Mouse (Mus musculus): Measurements from ENCODE around the gene Rgmb. TPM values are rescaled to one million over a fixed set of nuclear protein-coding genes. Genes with fewer than 3 reads are reported as not detected.

Gene Rgmb
- polyA plus RNA-seq (2015; fragmentation: Nextera tagmentation; extraction: Ambion mirVana), result 20.0 and 20.2 TPM in 2 replicates

DNA sequence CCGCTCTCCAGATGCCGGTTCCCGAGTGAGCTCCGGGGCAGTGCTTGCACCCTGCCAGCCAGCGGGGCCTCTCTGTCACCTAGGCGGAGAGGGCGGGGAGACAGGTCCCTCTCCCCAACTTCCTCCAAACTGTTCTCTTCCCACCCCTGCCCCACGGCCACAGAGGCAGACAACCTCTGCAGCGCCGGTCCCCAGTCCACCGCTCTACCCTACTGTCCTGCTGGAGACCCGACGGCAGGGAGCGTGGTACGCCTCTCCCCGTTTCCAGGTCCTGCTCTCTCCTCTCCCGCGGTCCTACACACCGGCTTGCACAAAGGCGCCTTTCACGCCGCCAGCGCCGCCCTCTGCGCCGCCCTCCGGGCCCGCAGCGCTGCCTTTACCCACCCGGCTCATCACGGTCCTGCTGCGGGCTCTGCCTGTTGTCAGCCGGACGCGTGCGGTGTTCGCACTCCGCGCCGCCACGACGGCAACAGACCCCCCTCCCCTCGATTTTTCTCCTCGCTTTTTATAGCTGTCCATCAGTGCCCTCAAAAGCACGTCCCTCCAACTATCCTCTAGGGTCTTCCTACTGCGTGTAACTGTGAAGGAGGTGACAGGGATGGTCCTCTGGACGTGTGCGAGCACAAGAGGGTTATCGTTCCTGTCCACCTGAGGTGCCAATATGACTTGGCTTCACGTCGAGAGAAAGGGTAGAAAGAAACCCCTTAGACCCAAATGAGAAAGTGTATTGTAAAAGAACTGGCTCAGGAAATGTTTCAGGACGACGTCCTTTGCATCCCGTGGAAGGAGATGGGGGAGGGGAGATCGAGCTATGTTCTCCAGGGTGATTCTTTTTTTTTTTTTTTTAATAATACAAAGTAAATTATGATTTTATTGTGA is at the start of gene Rgmb:
Gene Rgmb, minus strand, starts transcription at position 274 of the 879 bp plus-strand sequence.
- peak; percentile 26 for ATAC-seq (ENCODE audit: low FRiP score, low read depth)
- peaks cover 25% of the 10 kb centered on the region for H3K4me1 ChIP-seq

DNA sequence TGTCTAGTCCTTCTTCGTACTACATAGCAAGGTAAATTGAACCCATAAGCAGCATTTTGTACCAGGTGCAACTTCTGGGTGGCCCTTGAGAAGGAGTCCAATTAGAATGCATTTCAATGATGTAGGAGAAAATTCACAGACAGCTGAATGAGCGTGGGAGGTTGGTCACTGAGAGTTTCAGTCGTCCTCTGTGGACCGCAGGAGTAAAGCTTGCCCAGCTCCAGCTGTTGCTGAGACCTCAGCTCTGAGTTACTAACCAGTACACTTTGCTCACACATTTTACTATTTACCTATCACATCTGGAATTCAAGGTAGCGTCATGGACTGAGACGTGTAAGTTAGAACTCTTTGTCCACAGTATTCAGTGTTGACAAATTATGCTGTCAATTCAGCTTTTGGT is 43.9 kb upstream of the Rgmb start:
- WGBS, result 51% methylated on average over 6 of the region's 6 CpGs
- ATAC-seq (ENCODE audit: low FRiP score, low read depth), result peak; percentile 66
- H3K9ac ChIP-seq, result no peak overlapping the region

More for the DNA sequence above, at the start of gene Rgmb:
- no peaks in the 10 kb centered on the region for H3K36me3 ChIP-seq
- no peaks in the 10 kb centered on the region for H3K9me3 ChIP-seq
- H3K4me2 ChIP-seq (replicated peaks), result peak within 1 kb of the TSS; percentile 84
- H3K4me3 ChIP-seq, result peak within 1 kb of the TSS; percentile 61
- peaks cover 19% of the 10 kb centered on the region for H3K27me3 ChIP-seq
- WGBS, result 1% methylated on average over 55 of the region's 55 CpGs
- peak within 1 kb of the TSS; percentile 74 for H3K9ac ChIP-seq
- H3K27ac ChIP-seq, result peak within 1 kb of the TSS; percentile 91

DNA sequence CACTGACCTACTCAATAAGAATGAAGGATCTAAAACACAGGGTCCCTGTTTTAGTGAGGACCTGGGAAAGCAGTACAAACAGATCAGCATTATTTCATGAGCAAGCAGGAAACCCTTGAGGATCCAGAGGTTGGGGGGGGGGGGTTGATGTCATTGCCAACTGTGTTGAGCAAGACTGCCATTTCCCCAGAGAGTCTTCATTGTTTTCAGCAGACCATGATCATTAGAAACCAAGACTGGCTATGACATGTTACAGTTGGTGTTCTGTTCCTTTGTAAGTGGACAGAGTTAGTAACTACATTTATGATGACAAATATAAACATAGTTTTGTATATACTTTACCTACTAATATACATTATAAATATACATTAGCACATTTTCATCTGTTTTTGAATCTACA is 41.3 kb upstream of the Rgmb start:
- Histone ChIP-seq H3K4me1 (no peaks in the 10 kb centered on the region), H3K9me3 (no peaks in the 10 kb centered on the region), H3K36me3 (no peaks in the 10 kb centered on the region), H3K9ac (no peak overlapping the region), H3K4me3 (no peak overlapping the region), H3K4me2 (replicated peaks) (no peak overlapping the region), H3K27ac (no peak overlapping the region), H3K27me3 (no peaks in the 10 kb centered on the region)
- ATAC-seq (ENCODE audit: low FRiP score, low read depth), result no peak

More for the DNA sequence above, 43.9 kb upstream of the Rgmb start:
- H3K27ac ChIP-seq, result no peak overlapping the region
- H3K9me3 ChIP-seq, result no peaks in the 10 kb centered on the region
- no peaks in the 10 kb centered on the region for H3K36me3 ChIP-seq
- no peaks in the 10 kb centered on the region for H3K27me3 ChIP-seq
- no peaks in the 10 kb centered on the region for H3K4me1 ChIP-seq
- H3K4me3 ChIP-seq, result no peak overlapping the region
- no peak overlapping the region for H3K4me2 ChIP-seq (replicated peaks)

DNA sequence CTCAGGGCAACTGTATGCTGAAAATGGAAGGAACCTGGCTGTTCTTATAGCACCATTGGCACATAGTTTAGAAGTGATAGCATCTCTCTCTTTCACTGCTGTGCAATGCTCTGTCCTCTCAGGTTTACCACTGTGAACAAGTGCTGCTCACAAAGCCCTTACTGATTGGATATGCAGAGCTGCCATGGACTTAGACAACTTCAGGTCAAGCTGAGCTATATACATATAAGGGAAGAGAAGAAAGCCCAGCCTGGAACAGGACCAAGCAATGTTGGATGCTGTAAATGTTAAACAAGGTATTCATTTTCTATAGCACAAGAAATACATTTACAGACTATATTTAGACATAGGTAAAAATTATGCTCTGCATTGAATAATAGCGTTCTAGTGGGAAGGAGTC is 34.4 kb upstream of the Rgmb start:
- H3K27ac ChIP-seq, result no peak overlapping the region
- ATAC-seq (ENCODE audit: low FRiP score, low read depth), result no peak
- no peak overlapping the region for H3K4me3 ChIP-seq
- H3K36me3 ChIP-seq, result no peaks in the 10 kb centered on the region
- H3K9ac ChIP-seq, result no peak overlapping the region
- 92% methylated on average over 1 of the region's 1 CpGs for WGBS
- no peaks in the 10 kb centered on the region for H3K27me3 ChIP-seq
- H3K9me3 ChIP-seq, result no peaks in the 10 kb centered on the region
- H3K4me1 ChIP-seq, result no peaks in the 10 kb centered on the region
- H3K4me2 ChIP-seq (replicated peaks), result no peak overlapping the region

DNA sequence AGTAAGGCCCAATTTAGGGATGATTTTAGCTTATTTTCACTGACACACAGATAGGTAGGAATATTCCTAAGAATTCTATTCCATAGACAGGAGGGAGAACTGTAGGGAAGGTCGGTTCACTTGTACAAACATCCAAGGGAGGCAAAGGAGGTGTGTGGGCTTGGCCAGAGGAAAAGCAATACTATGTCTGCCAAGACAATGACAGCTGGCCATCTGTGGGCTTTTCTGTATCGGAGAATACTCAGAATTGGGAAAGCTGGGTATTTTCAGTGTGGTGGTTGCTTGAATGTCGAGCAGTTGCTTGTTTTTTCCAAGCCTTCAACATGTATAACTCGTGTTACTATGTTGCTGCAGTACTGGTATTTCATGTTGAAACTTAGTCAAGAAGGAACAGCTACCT is 31.5 kb upstream of the Rgmb start:
- Histone ChIP-seq H3K9me3 (no peaks in the 10 kb centered on the region), H3K27me3 (no peaks in the 10 kb centered on the region), H3K4me2 (replicated peaks) (no peak overlapping the region), H3K9ac (no peak overlapping the region), H3K4me1 (no peaks in the 10 kb centered on the region), H3K27ac (no peak overlapping the region), H3K36me3 (no peaks in the 10 kb centered on the region), H3K4me3 (no peak overlapping the region)
- no peak for ATAC-seq (ENCODE audit: low FRiP score, low read depth)
- 75% methylated on average over 4 of the region's 4 CpGs for WGBS

DNA sequence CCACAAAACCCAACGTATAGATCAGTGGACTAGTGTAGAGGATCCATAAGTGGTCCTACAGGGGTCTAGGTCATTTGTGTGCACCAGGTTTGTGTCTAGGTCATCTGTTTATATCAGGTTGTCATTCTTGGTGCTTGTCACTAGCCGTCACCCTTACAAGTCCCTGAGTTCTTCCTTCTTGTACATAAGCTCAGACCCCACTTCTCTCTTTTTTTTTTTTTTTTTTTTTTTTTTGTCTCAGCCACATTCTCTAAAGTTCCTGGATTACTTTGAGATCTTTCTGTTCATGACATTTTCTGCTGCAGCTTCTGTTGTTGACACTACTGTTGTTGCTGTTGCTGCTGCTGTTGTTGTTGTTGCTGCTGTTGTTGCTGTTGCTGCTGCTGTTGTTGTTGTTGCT is 22.3 kb upstream of the Rgmb start:
- Histone ChIP-seq H3K9me3 (no peaks in the 10 kb centered on the region), H3K4me1 (peaks cover 7% of the 10 kb centered on the region; the same call in 1 of the 2 replicates), H3K4me2 (replicated peaks) (no peak overlapping the region), H3K4me3 (no peak overlapping the region), H3K36me3 (no peaks in the 10 kb centered on the region), H3K27me3 (no peaks in the 10 kb centered on the region), H3K9ac (no peak overlapping the region), H3K27ac (no peak overlapping the region)
- no peak for ATAC-seq (ENCODE audit: low FRiP score, low read depth)
- WGBS, result 68% methylated on average over 2 of the region's 2 CpGs

DNA sequence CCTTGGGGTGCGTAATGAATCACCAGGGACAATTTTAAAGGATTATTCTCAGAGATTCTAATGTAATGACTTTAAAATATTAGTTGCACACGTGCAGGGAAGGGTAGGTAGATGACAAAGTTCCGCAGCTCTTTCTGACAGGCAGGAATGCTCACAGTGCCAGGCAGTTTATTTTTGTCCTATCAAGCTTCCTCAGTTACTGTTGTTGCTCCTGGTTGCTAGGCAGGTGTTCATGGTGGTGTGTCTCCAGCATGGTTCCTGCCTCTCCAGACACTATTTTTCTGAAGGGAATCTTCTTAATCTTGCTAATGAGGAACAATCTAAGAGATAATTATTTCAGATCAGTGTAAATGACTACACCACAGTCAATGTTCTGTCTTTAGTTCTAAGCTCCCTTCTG is 19.7 kb upstream of the Rgmb start:
- H3K9me3 ChIP-seq, result no peaks in the 10 kb centered on the region
- peaks cover 7% of the 10 kb centered on the region; the same call in 1 of the 2 replicates for H3K4me1 ChIP-seq
- no peak overlapping the region for H3K4me3 ChIP-seq
- no peak for ATAC-seq (ENCODE audit: low FRiP score, low read depth)
- WGBS, result 75% methylated on average over 3 of the region's 3 CpGs
- H3K36me3 ChIP-seq, result no peaks in the 10 kb centered on the region
- no peak overlapping the region for H3K4me2 ChIP-seq (replicated peaks)
- H3K9ac ChIP-seq, result no peak overlapping the region
- H3K27me3 ChIP-seq, result no peaks in the 10 kb centered on the region
- H3K27ac ChIP-seq, result no peak overlapping the region

DNA sequence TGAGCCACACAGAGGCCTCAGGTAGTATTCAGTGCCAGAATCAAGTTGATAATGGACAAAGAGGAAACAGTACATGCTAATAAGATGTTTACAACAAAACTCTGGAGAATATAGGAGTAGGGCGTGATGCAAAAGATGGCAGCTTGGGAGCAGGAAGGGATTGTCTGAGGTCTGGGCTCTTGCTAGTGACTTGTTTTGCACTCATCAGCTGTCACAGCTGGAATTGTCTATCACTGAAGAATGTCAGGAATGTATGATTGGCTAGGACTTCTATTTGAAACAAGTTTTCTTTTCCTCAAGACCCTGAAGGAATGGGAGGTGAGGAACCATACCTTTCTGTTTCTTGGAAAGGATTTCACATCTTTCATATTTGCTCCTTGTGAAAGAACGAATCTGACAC is 10.6 kb upstream of the Rgmb start:
- ATAC-seq (ENCODE audit: low FRiP score, low read depth), result no peak
- WGBS, result 82% methylated on average over 2 of the region's 2 CpGs
- H3K4me2 ChIP-seq (replicated peaks), result no peak overlapping the region

DNA sequence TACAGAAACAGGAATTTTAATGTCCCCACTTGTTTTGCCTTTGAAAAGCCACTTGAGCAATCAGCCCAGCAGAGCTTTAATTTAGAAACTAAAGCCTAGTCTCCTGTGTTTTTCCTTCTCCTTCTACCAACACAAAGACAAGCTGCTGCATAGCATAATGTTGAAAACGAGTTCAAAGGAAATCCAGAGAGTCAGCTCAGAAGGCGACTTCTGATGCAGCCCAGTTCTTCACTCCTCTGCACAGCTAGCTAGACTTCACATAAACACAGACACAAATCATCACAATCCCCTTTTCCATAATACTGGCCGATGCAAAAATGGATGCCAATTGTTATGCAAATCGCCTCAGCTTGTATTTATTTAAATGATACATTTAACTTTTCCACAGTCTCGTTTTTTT is 1.6 kb upstream of the Rgmb start:
- no peak for ATAC-seq (ENCODE audit: low FRiP score, low read depth)
- Histone ChIP-seq H3K27me3 (peaks cover 19% of the 10 kb centered on the region), H3K9ac (no peak overlapping the region), H3K9me3 (no peaks in the 10 kb centered on the region), H3K4me1 (peaks cover 21% of the 10 kb centered on the region), H3K36me3 (no peaks in the 10 kb centered on the region), H3K27ac (no peak overlapping the region), H3K4me2 (replicated peaks) (no peak overlapping the region), H3K4me3 (no peak overlapping the region)
- 33% methylated on average over 5 of the region's 5 CpGs for WGBS

More for the DNA sequence above, 10.6 kb upstream of the Rgmb start:
- H3K27ac ChIP-seq, result no peak overlapping the region
- no peaks in the 10 kb centered on the region for H3K9me3 ChIP-seq
- H3K27me3 ChIP-seq, result no peaks in the 10 kb centered on the region
- no peak overlapping the region for H3K9ac ChIP-seq
- H3K4me3 ChIP-seq, result no peak overlapping the region
- no peaks in the 10 kb centered on the region for H3K4me1 ChIP-seq
- H3K36me3 ChIP-seq, result no peaks in the 10 kb centered on the region

DNA sequence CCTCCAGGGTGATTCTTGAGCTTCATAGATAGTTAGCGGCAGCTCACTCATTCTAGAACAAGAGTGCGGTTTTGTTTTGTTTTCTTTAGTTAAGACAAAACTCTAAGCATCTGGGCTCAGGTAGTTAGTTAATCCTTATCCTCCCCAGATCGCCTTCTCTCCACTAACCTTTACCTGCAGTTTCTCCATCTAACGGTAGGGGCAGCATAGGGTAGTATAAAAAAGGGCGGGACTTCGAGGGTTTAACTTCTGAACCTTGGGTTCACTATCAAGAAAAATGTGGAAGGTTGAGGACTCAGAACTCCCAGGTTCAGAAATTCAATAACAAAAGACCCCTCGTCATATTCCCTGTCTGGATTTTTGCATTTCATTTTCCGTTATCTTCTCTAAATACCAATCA is 971 bp upstream of the Rgmb start:
- Histone ChIP-seq H3K4me1 (peaks cover 25% of the 10 kb centered on the region), H3K4me3 (no peak overlapping the region), H3K36me3 (no peaks in the 10 kb centered on the region), H3K27me3 (peaks cover 19% of the 10 kb centered on the region), H3K9me3 (no peaks in the 10 kb centered on the region), H3K9ac (no peak overlapping the region), H3K4me2 (replicated peaks) (no peak overlapping the region), H3K27ac (no peak overlapping the region)
- no peak for ATAC-seq (ENCODE audit: low FRiP score, low read depth)
- 18% methylated on average over 8 of the region's 8 CpGs for WGBS

DNA sequence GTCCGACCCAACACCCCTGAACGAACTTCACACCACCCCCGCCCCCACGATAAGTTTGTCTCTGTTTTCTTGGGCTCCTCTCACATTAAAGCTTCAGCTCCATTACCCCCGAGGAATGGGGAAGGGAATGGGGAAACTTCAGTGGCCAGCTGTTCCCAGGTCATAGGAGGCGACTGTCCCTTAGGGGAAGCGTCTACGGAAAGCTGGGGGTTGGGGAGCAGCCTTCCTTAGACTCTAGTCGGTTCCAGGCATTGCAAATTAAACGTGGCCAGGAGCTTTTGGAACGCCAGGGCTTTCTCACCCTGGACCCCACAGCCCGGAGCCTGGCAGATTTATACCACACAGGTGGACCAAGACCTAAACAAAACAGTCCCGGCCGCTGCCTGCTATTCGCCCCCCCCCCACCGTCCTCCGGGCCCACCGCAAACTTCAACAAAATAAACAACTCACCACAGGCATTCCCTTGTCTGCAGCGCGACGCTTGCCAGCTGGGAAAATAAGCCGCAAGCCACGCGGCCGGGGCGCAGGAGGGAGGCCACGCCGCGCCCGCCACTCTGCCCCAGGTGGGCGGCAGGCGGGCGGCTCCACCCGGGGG is 571 bp downstream of the Rgmb start:
- under 1% methylated on average over 32 of the region's 34 CpGs for whole genome bisulfite sequencing
- Histone ChIP-seq H3K4me3 (peak overlapping the region; percentile 61), H3K36me3 (no peaks in the 10 kb centered on the region), H3K9me3 (no peaks in the 10 kb centered on the region), H3K4me1 (peaks cover 25% of the 10 kb centered on the region), H3K27ac (peak overlapping the region; percentile 91), H3K27me3 (peaks cover 19% of the 10 kb centered on the region), H3K9ac (peak overlapping the region; percentile 74), H3K4me2 (replicated peaks) (peak overlapping the region; percentile 84)
- peak; percentile 0; the same call in 1 of the 2 replicates for ATAC-seq (ENCODE audit: low FRiP score, low read depth)
